Mouse (Mus musculus) adipocyte (in vitro differentiated cells): ENCODE results near the gene Sycp2.
"Not testable (repeated sequence)": the region's sequence is repeated elsewhere in the genome, so short reads cannot be mapped to it uniquely, and the experiment has no call there.

Experiments used
- DNase-seq: peaks from one replicate; pipeline ENCODE4 v3.0.0-alpha.2; 2016; ENCODE audit warnings: low spot score

Gene Sycp2

GRCm38 (mm10) chr2:178413481-178414260 lies 6.2 kb upstream of the Sycp2 start:
- no peak for DNase-seq

GRCm38 (mm10) chr2:178413081-178413480 lies 5.6 kb upstream of the Sycp2 start:
- DNase-seq = no peak

GRCm38 (mm10) chr2:178412598-178412997 lies 5.1 kb upstream of the Sycp2 start:
- peak; percentile 86 for DNase-seq

GRCm38 (mm10) chr2:178410286-178410685 lies 2.8 kb upstream of the Sycp2 start:
- DNase-seq = peak; percentile 83

GRCm38 (mm10) chr2:178409024-178409423 lies 1.5 kb upstream of the Sycp2 start:
- peak; percentile 81 for DNase-seq

- no peak for DNase-seq
Observed at GRCm38 (mm10) chr2:178342597-178342996, 64.9 kb downstream of the Sycp2 start.

GRCm38 (mm10) chr2:178342105-178342504 lies 65.4 kb downstream of the Sycp2 start:
- DNase-seq = not testable (repeated sequence)

GRCm38 (mm10) chr2:178339044-178339443 lies 68.4 kb downstream of the Sycp2 start:
- DNase-seq = peak; percentile 21

- DNase-seq = peak; percentile 48
Observed at GRCm38 (mm10) chr2:178337878-178338277, 69.6 kb downstream of the Sycp2 start.

- DNase-seq = peak; percentile 40
Observed at GRCm38 (mm10) chr2:178329986-178330385, 77.5 kb downstream of the Sycp2 start.

GRCm38 (mm10) chr2:178329551-178329950 lies 77.9 kb downstream of the Sycp2 start:
- DNase-seq = no peak

- DNase-seq = peak; percentile 30
Observed at GRCm38 (mm10) chr2:178327466-178328040, 79.9 kb downstream of the Sycp2 start.

GRCm38 (mm10) chr2:178326750-178327465 lies 80.6 kb downstream of the Sycp2 start:
- no peak for DNase-seq

GRCm38 (mm10) chr2:178326067-178326466 lies 81.4 kb downstream of the Sycp2 start:
- no peak for DNase-seq

- no peak for DNase-seq
Observed at GRCm38 (mm10) chr2:178324818-178325217, 82.7 kb downstream of the Sycp2 start.

- DNase-seq = no peak
Observed at GRCm38 (mm10) chr2:178324410-178324809, 83.1 kb downstream of the Sycp2 start.

GRCm38 (mm10) chr2:178321271-178321670 lies 86.2 kb downstream of the Sycp2 start:
- DNase-seq = no peak

- DNase-seq = no peak
Observed at GRCm38 (mm10) chr2:178319766-178320165, 87.7 kb downstream of the Sycp2 start.

- no peak for DNase-seq
Observed at GRCm38 (mm10) chr2:178316281-178316680, 91.2 kb downstream of the Sycp2 start.

- no peak for DNase-seq
Observed at GRCm38 (mm10) chr2:178313539-178313938, 93.9 kb downstream of the Sycp2 start.

- DNase-seq = no peak
Observed at GRCm38 (mm10) chr2:178304669-178305068, 102.8 kb downstream of the Sycp2 start.

- DNase-seq = no peak
Observed at GRCm38 (mm10) chr2:178304188-178304529, 103.3 kb downstream of the Sycp2 start.
